Mouse (Mus musculus): ENCODE measurements around the gene Gm19935. TPM values are rescaled to one million over a fixed set of nuclear protein-coding genes. Genes with fewer than 3 reads are reported as not detected.

Gm19935 gene
- polyA plus RNA-seq (2015; fragmentation: Nextera tagmentation; extraction: Ambion mirVana), result 0.19 and 1.1 TPM in 2 replicates

DNA sequence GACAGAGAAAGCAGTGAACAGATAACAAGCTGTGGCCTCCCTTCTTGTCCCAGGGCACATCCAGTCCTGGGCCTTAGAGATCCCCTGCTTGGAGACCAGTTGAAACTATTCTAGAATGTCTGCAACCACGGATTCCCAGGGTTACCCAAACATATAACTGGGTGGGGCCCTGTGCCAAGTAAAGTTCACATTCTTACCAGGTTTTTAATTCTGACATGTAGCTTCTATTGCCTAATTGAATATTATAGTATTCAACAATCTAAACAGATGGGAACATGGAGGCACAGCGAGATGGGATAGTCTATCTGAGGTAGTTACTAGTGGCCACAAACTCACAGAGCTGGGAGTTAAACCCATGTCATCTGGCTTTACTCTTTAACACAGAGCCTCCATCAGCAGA is at the start of gene Gm19935:
TSS of gene Gm19935 (minus strand) at position 101 of the 400 bp plus-strand sequence.
- H3K27ac ChIP-seq (replicated peaks), result peak within 1 kb of the TSS; percentile 36; the same call in 1 of the 2 replicates
- H3K27me3 ChIP-seq, result no peaks in the 10 kb centered on the region
- peaks cover 15% of the 10 kb centered on the region for H3K4me1 ChIP-seq
- no peaks in the 10 kb centered on the region for H3K36me3 ChIP-seq
- ATAC-seq (replicated peaks), result no peak
- H3K9ac ChIP-seq (replicated peaks), result no peak within 1 kb of the TSS
- H3K9me3 ChIP-seq, result no peaks in the 10 kb centered on the region
- H3K4me2 ChIP-seq (replicated peaks), result no peak within 1 kb of the TSS
- WGBS, result 81% methylated on average over 2 of the region's 2 CpGs
- no peak within 1 kb of the TSS for H3K4me3 ChIP-seq

DNA sequence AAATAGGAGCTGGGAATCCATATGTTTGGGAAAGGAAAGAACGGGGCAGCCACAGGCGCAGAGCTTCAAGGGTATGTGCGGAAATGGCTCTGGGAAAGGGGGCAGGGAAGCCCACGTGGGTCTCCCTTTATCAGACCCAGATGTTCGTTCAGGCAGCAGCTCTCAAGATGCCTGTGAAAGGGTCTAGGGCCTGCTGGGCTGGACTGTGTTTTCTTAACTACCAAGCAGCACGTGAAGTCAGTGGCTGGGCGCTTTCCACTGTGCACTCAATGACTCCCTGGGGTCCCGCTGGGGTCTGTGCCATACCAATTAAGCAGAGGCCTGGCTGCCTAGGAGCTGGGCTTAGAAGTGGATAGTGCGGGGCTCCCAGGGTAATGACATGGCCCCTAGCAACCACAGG is 44.8 kb upstream of the Gm19935 start:
- H3K4me1 ChIP-seq, result peaks cover 23% of the 10 kb centered on the region
- no peak overlapping the region for H3K4me3 ChIP-seq
- H3K4me2 ChIP-seq (replicated peaks), result peak overlapping the region; percentile 10; the same call in 1 of the 2 replicates
- H3K27ac ChIP-seq (replicated peaks), result peak overlapping the region; percentile 89
- ATAC-seq (replicated peaks), result peak; percentile 89
- H3K36me3 ChIP-seq, result no peaks in the 10 kb centered on the region
- 2% methylated on average over 9 of the region's 9 CpGs for WGBS
- H3K9ac ChIP-seq (replicated peaks), result no peak overlapping the region
- H3K27me3 ChIP-seq, result no peaks in the 10 kb centered on the region
- no peaks in the 10 kb centered on the region for H3K9me3 ChIP-seq

DNA sequence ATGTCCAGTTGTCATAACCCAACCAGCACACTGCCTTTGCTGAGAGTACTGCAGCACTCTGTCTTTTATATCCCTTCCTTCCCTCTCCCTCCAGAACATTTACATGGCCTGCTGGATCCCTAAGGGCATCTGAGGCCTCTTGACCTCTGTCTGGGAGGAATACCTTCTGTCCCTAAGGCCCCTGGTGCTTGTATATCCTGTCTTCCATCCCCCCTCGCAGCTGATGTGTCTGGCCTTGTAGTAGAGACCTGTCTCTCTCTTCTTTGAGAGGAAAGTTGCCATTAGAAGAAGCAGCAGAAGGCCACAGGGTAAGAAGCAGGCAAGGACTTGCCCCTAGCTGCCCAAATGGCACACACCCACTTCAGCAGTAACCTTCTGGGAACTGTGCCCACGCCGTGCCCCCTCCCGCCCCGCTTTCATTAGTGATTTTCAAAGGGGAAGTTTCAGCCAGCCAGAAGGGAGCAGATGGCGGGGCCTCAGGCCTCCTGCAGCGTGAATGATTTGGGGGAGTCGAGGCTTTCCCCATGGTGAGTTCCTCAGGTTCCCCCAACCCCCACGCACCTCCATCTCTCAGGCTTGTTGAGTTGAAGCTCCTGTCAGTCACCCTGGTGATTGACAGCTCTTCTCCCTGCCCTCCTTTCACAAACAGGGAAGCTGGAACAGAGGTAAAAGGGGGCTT is 44.2 kb upstream of the Gm19935 start:
- H3K9ac ChIP-seq (replicated peaks), result no peak overlapping the region
- H3K27me3 ChIP-seq, result no peaks in the 10 kb centered on the region
- ATAC-seq (replicated peaks), result peak; percentile 63
- no peaks in the 10 kb centered on the region for H3K36me3 ChIP-seq
- H3K9me3 ChIP-seq, result no peaks in the 10 kb centered on the region
- H3K4me1 ChIP-seq, result peaks cover 23% of the 10 kb centered on the region
- 4% methylated on average over 9 of the region's 9 CpGs for WGBS
- H3K4me2 ChIP-seq (replicated peaks), result peak overlapping the region; percentile 5
- peak overlapping the region; percentile 89 for H3K27ac ChIP-seq (replicated peaks)
- no peak overlapping the region for H3K4me3 ChIP-seq

DNA sequence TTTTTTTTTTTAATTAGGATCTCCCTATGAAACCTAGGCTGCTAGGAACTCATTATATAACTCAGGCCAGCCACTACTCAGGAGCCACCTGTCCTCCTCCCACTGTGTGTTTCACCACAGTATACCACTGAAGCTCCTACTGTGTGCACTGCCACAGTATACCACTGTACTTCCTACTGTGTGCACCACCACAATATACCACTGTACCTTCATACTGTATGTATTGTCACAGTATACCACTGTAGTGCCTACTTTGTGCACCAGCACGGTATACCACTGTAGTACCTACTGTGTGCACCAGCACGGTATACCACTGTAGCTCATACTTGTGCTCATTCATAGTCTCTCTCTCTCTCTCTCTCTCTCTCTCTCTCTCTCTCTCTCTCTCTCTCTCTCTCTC is 40.9 kb upstream of the Gm19935 start:
- H3K27ac ChIP-seq (replicated peaks), result no peak overlapping the region
- no peaks in the 10 kb centered on the region for H3K36me3 ChIP-seq
- H3K4me1 ChIP-seq, result peaks cover 39% of the 10 kb centered on the region
- no peak overlapping the region for H3K4me3 ChIP-seq
- WGBS, result 96% methylated on average over 2 of the region's 2 CpGs
- no peak for ATAC-seq (replicated peaks)
- no peak overlapping the region for H3K4me2 ChIP-seq (replicated peaks)
- no peak overlapping the region for H3K9ac ChIP-seq (replicated peaks)
- no peaks in the 10 kb centered on the region for H3K27me3 ChIP-seq
- no peaks in the 10 kb centered on the region for H3K9me3 ChIP-seq

DNA sequence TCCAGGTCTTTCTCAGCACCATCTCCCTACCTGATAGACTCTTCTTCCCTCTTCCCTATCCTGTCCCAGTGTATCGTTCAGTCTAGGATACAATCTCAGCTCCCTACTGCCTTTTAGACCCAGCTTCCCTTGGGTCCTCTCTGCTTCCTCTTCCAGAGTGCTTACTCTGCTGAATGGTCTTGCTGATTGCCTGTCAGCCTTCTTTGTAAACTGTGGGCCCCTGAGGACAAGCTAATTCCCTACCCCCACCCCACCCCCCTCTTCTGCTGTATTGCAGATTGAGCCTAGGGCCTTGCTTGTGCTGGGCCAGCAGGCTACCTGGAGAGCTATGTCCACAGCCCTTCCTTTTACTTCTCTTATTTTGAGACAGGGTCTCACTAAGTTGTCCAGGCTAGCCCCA is 39.8 kb upstream of the Gm19935 start:
- no peaks in the 10 kb centered on the region for H3K36me3 ChIP-seq
- 41% methylated on average over 1 of the region's 1 CpGs for WGBS
- H3K4me1 ChIP-seq, result peaks cover 31% of the 10 kb centered on the region
- no peaks in the 10 kb centered on the region for H3K27me3 ChIP-seq
- H3K27ac ChIP-seq (replicated peaks), result no peak overlapping the region
- no peaks in the 10 kb centered on the region for H3K9me3 ChIP-seq
- H3K9ac ChIP-seq (replicated peaks), result no peak overlapping the region
- no peak for ATAC-seq (replicated peaks)
- no peak overlapping the region for H3K4me2 ChIP-seq (replicated peaks)
- no peak overlapping the region for H3K4me3 ChIP-seq

DNA sequence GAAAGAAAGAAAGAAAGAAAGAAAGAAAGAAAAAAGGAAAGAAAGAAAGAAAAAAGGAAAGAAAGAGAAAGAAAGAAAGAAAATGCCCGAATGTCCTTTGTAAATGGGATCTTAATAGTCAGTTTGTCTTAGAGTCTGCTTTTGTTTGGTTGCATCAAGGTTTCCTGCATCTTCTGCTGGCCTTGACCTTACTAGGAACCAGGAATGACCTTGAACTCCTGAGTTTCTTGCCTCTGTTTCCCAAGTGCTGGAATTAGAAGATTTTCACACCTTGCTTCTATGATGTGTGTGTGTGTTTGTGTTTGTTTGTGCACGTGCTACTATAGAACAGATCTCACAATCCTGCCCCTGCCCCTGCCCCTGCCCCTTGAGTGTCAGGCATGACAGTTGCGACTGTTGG is 39.0 kb upstream of the Gm19935 start:
- Histone ChIP-seq H3K27ac (replicated peaks) (no peak overlapping the region), H3K4me1 (peaks cover 24% of the 10 kb centered on the region), H3K4me2 (replicated peaks) (no peak overlapping the region), H3K4me3 (no peak overlapping the region), H3K27me3 (no peaks in the 10 kb centered on the region), H3K9me3 (no peaks in the 10 kb centered on the region), H3K36me3 (no peaks in the 10 kb centered on the region), H3K9ac (replicated peaks) (no peak overlapping the region)
- WGBS, result 87% methylated on average over 3 of the region's 3 CpGs
- ATAC-seq (replicated peaks), result no peak

DNA sequence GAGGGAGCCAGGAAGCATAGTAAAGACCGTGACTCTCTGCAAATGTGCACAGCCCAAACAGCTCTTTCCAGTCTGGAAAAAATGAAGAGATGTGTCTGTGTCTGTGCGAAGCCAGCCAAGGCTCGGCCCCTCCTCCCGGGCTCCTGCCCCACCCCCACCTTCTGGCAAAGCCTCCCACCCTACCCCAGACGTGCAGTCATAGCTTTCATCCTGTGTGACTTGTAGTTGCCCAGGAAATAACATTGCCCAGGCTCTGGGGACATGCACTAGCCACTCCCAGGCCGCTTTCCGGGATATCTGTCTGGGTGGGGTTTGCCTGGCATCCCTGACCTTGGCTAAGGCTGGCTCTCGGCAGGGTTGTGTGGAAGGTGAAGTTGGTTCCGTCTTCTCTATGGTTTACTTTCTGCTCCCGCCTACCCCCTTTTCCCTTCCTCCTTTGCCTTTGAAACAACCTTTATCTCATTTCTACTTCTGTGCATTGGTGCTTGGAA is 37.5 kb upstream of the Gm19935 start:
- Histone ChIP-seq H3K9ac (replicated peaks) (no peak overlapping the region), H3K4me2 (replicated peaks) (0 out of 2 replicates have a peak overlapping the region, but pooled peaks have one; percentile 16), H3K27me3 (no peaks in the 10 kb centered on the region), H3K27ac (replicated peaks) (peak overlapping the region; percentile 81), H3K4me1 (peaks cover 24% of the 10 kb centered on the region), H3K4me3 (no peak overlapping the region), H3K9me3 (no peaks in the 10 kb centered on the region), H3K36me3 (no peaks in the 10 kb centered on the region)
- ATAC-seq (replicated peaks), result peak; percentile 84
- WGBS, result 16% methylated on average over 10 of the region's 10 CpGs

DNA sequence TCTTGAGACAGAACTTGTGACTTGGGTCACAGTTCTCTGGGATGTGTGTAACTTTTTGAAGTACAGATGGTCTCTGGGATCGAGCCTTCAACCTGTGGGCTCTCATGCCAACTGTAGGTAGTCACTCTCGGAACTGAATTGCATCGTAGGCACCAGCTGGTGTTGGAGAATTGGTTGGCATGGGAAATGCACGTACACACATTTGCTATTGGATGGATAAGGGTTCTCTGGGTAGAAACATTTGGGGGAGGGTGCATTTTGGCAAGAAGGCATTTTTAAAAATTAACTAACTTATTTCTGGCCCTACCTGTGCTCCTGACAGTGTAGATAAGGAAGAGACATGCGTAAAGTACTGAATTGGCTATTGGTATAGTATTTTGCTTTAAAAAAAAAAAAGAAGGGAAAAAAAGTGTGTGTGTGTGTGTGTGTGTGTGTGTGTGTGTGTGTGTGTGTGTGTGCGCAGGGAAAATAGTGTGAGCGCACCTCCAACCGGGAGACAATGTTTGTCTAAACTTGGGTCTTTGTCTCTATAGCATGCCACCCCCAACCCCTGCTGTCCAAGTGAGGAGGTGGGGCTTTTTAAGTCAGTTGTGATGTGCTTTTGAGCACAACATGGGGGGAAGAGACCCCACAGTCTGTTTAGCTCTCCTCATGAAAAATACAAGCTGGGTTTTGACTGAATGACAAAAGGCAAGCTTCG is 36.9 kb upstream of the Gm19935 start:
- ATAC-seq (replicated peaks), result no peak
- Histone ChIP-seq H3K27me3 (no peaks in the 10 kb centered on the region), H3K27ac (replicated peaks) (peak overlapping the region; percentile 81), H3K9me3 (no peaks in the 10 kb centered on the region), H3K36me3 (no peaks in the 10 kb centered on the region), H3K9ac (replicated peaks) (no peak overlapping the region), H3K4me1 (peaks cover 26% of the 10 kb centered on the region), H3K4me2 (replicated peaks) (0 out of 2 replicates have a peak overlapping the region, but pooled peaks have one; percentile 16), H3K4me3 (no peak overlapping the region)
- WGBS, result 44% methylated on average over 9 of the region's 9 CpGs

DNA sequence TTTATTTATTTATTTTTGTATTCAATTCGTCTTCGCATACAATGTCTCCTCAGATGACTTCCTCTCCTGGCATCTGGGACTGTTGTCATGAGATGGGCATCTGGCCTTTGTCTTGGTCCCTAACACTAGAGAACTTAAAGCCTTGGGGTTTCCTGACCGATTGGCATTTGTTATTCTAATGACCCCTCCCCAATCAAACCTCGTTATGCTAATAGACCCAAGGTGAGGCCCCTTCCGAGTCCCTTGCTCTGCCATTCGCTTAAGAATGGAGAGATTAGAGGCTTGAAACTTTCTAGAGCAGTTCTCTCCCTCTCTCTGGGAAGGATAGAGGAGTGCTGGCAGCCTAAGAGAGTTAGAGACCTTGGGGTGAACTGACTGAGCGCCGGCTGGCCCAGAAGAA is 34.4 kb upstream of the Gm19935 start:
- H3K4me1 ChIP-seq, result peaks cover 25% of the 10 kb centered on the region
- no peak overlapping the region for H3K4me3 ChIP-seq
- WGBS, result 36% methylated on average over 8 of the region's 8 CpGs
- ATAC-seq (replicated peaks), result no peak
- no peaks in the 10 kb centered on the region for H3K27me3 ChIP-seq
- no peak overlapping the region for H3K9ac ChIP-seq (replicated peaks)
- H3K36me3 ChIP-seq, result no peaks in the 10 kb centered on the region
- no peak overlapping the region for H3K4me2 ChIP-seq (replicated peaks)
- H3K9me3 ChIP-seq, result no peaks in the 10 kb centered on the region
- H3K27ac ChIP-seq (replicated peaks), result no peak overlapping the region

DNA sequence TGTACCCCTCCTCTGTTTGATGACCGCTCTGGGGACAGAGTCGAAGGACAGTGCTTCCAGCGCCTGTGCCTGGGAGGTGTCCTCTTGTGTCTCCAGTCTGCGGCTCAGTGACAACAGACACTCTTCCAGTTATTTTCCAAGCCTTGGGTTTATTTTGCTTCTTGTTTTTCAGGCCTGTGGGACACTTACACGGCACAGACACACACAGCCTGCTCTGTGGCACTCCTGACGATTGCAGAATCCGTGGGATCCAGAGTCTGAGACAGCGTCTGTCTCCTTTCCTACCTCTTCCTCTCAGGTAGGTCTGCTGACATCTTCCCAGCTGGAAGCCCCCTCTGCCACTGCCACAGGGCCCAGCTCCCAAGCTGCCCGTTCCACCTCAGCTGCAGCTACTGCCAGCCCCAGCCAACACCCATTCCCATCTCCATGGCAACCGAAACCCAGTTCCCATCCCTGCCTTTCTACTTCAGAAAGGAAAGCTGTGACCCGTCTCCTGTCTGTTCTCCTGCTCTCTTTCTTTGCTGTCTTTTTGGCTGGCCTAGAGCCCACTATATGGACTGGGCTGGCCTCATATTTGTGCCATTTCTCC is 32.4 kb upstream of the Gm19935 start:
- whole genome bisulfite sequencing, result 42% methylated on average over 11 of the region's 11 CpGs
- Histone ChIP-seq H3K27me3 (no peaks in the 10 kb centered on the region), H3K27ac (replicated peaks) (peak overlapping the region; percentile 60), H3K9ac (replicated peaks) (no peak overlapping the region), H3K4me2 (replicated peaks) (no peak overlapping the region), H3K4me1 (peaks cover 17% of the 10 kb centered on the region), H3K36me3 (no peaks in the 10 kb centered on the region), H3K4me3 (no peak overlapping the region), H3K9me3 (no peaks in the 10 kb centered on the region)
- ATAC-seq (replicated peaks), result 0 out of 2 replicates have a peak, but pooled peaks have one; percentile 44

DNA sequence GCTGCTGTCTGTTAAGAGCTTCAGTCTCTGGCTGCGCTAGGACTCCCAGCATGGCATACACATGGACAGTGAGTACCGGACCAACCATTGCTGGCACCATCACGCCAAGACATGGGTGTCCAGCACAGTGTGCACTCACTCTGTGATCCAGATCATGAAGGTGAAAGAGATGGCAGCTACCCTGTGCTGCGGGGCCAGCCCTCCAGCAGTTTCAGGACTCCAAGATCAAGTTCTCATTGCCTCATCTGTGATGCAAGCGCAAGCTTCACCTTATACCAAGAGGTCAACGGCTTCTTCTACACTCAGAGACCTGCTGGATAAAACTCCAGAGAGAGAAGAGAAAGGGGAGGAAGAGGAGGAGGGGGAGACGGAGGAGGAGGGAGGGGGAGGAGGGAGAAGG is 30.8 kb upstream of the Gm19935 start:
- peaks cover 9% of the 10 kb centered on the region for H3K4me1 ChIP-seq
- WGBS, result 88% methylated on average over 7 of the region's 7 CpGs
- no peaks in the 10 kb centered on the region for H3K36me3 ChIP-seq
- no peaks in the 10 kb centered on the region for H3K9me3 ChIP-seq
- H3K4me2 ChIP-seq (replicated peaks), result no peak overlapping the region
- no peak overlapping the region for H3K27ac ChIP-seq (replicated peaks)
- H3K27me3 ChIP-seq, result no peaks in the 10 kb centered on the region
- H3K4me3 ChIP-seq, result no peak overlapping the region
- no peak for ATAC-seq (replicated peaks)
- no peak overlapping the region for H3K9ac ChIP-seq (replicated peaks)

Measured in forebrain, embryonic 15.5 days (tissue).